In the genomic region with DNA sequence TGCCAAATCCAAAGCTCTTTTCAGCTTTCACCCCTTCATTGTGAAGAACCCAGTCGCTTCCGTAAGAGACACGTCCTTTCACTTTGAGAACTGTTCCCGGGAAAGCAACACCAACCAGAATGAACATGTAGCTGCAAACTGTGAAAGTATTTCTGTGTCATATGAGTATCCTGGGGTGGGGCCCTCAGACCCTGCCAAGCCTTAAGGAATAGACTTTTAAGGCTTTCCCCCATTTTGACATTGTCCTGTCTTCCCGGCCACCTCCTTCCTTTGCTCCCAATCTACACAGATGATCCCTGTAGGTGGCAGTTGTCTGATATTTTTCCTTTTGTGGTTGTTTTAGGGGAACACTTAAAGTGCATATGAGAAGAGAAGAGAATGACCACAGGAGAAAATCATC, we compare ENCODE assay signal across 10 mouse cellular contexts. TPM values are rescaled to one million over a fixed set of nuclear protein-coding genes. Genes with fewer than 3 reads are reported as not detected.
A peak's percentile ranks its signal among the peaks of the same experiment; 100 is the strongest.
DNase-seq lines count a peak whose midpoint lies in the region; ATAC-seq and TF ChIP-seq lines count a peak whose summit lies in the region.
"Had no signal": no experiment of that assay in that cellular context is flagged by ENCODE, and none has a peak within 500 bp of the region (broad histone marks: within the 10 kb centered on the region; RNA-seq: fewer than 3 reads in every experiment).

No protein-coding gene starts in this region.

- H3K36me3 ChIP-seq in heart, embryonic 11.5 days (ENCODE audit: control insufficient read depth, insufficient read depth, low read length), result no peaks in the 10 kb centered on the region
- peaks cover 6% of the 10 kb centered on the region for H3K36me3 ChIP-seq in neural tube, embryonic 13.5 days
- no peaks in the 10 kb centered on the region for H3K36me3 ChIP-seq in kidney, adult 2 months (ENCODE audit: control insufficient read depth, insufficient read depth, low read length)

- intact Hi-C loops in heart, postnatal 14 days (cut with DNase I), result loop anchor here (5.0 kb wide), 1 partner anchor 46 kb away; no protein-coding TSS in a partner anchor

- no peak for ATAC-seq in heart, embryonic 11.5 days (replicated peaks; ENCODE audit: insufficient number of reproducible peaks, low FRiP score, low TSS enrichment)
- ATAC-seq in neural tube, embryonic 13.5 days (ENCODE audit: low read depth), result no peak
- ATAC-seq in megakaryocyte progenitor cell, adult 5-6 weeks (replicated peaks; ENCODE audit: poor library complexity), result no peak

- no peak overlapping the region for H3K4me2 ChIP-seq in heart, embryonic 11.5 days
- H3K4me2 ChIP-seq in neural tube, embryonic 13.5 days, result peak overlapping the region; percentile 46

- WGBS in heart, embryonic 11.5 days (ENCODE audit: insufficient replicate concordance), result 85% methylated on average over 5 of the region's 5 CpGs
- WGBS in neural tube, embryonic 13.5 days, result 68% methylated on average over 5 of the region's 5 CpGs
- WGBS in kidney, adult 2 months, result 88% methylated on average over 5 of the region's 5 CpGs

- peak; percentile 1 to 9 for DNase-seq in heart, postnatal 14 days
- peak; percentile 33 for DNase-seq in cerebellum, adult 11 months
- DNase-seq in frontal cortex, postnatal 36 days (ENCODE audit: low spot score in 2 of 2), result peak; percentile 48 to 49
- DNase-seq in embryo, embryonic 11 days, result no peak
- no peak for DNase-seq in kidney, adult 2 months

- no peak overlapping the region for H3K4me3 ChIP-seq in heart, embryonic 11.5 days (ENCODE audit: low read depth, low read length)
- peak overlapping the region; percentile 33 for H3K4me3 ChIP-seq in neural tube, embryonic 13.5 days
- H3K4me3 ChIP-seq in kidney, adult 2 months (ENCODE audit: insufficient read depth, low read depth, low read length), result no peak overlapping the region

- H3K4me1 ChIP-seq in heart, embryonic 11.5 days (ENCODE audit: control insufficient read depth, insufficient read depth, low read length), result no peaks in the 10 kb centered on the region
- peaks cover 32% of the 10 kb centered on the region for H3K4me1 ChIP-seq in neural tube, embryonic 13.5 days (replicated peaks)
- no peaks in the 10 kb centered on the region for H3K4me1 ChIP-seq in kidney, adult 2 months (ENCODE audit: control insufficient read depth, insufficient read depth, low read length)

- TF ChIP-seq POLR2A in kidney, adult 2 months (IDR thresholded peaks at IDR 0.05; ENCODE audit: low read depth, low read length), result no peak

- no peaks in the 10 kb centered on the region for H3K27me3 ChIP-seq in heart, embryonic 11.5 days (ENCODE audit: control insufficient read depth, insufficient read depth, low read length)
- H3K27me3 ChIP-seq in neural tube, embryonic 13.5 days, result no peaks in the 10 kb centered on the region
- H3K27me3 ChIP-seq in kidney, adult 2 months (replicated peaks; ENCODE audit: control insufficient read depth, insufficient read depth, low read length), result no peaks in the 10 kb centered on the region

- no peak for TF ChIP-seq CTCF in kidney, adult 2 months (conservative IDR thresholded peaks at IDR 0.05; ENCODE audit: insufficient read depth, insufficient read length, low read depth, low read length)

- H3K9ac ChIP-seq in heart, embryonic 11.5 days (ENCODE audit: low read depth, low read length), result no peak overlapping the region
- peak overlapping the region; percentile 64 for H3K9ac ChIP-seq in neural tube, embryonic 13.5 days

- H3K27ac ChIP-seq in heart, embryonic 11.5 days (ENCODE audit: low read depth, low read length), result no peak overlapping the region
- H3K27ac ChIP-seq in neural tube, embryonic 13.5 days (replicated peaks), result peak overlapping the region; percentile 75
- no peak overlapping the region for H3K27ac ChIP-seq in kidney, adult 2 months (ENCODE audit: insufficient read depth, low read depth, low read length)

- H3K9me3 ChIP-seq in heart, embryonic 11.5 days (replicated peaks; ENCODE audit: control insufficient read depth, low read length), result no peaks in the 10 kb centered on the region
- H3K9me3 ChIP-seq in neural tube, embryonic 13.5 days, result no peaks in the 10 kb centered on the region

RNA-seq across cellular contexts. Expression of gene Gm11146, which starts 5.3 kb away (rescaled TPM):
- not detected for total RNA-seq in heart, postnatal 14 days (2021)
- polyA plus RNA-seq in heart, embryonic 11.5 days (2014; fragmentation: Nextera tagmentation; extraction: Ambion mirVana), result not detected in 2 replicates
- not detected in 2 replicates for polyA plus RNA-seq in neural tube, embryonic 13.5 days (2015; fragmentation: Nextera tagmentation; extraction: Ambion mirVana)
- not detected in 2 replicates for polyA plus RNA-seq in kidney, adult 2 months (2012; rRNA removed)
- not detected in 2 replicates for total RNA-seq in megakaryocyte progenitor cell, adult 5-6 weeks (2015)
- total RNA-seq in megakaryocyte progenitor cell, adult 5-6 weeks (2017), result not detected in 2 replicates
- total RNA-seq: ES-E14 had no signal
- polyA plus RNA-seq: limb, embryonic 14.5 days had no signal

Comparison
In these comparisons a context has a peak if more than half of its experiments do, and no peak if none do; other contexts are left out.
1. DNase-seq: peak in heart, postnatal 14 days (2 of 2), cerebellum, adult 11 months (single experiment) and frontal cortex, postnatal 36 days (2 of 2); none in embryo, embryonic 11 days (single experiment) and kidney, adult 2 months (single experiment).